ENCODE assay signal across 15 mouse cellular contexts in genomic region chr13:30137951-30138350, GRCm38 (mm10). TPM values are rescaled to one million over a fixed set of nuclear protein-coding genes. Genes with fewer than 3 reads are reported as not detected.
DNase-seq lines count a peak whose midpoint lies in the region; ATAC-seq lines count a peak whose summit lies in the region.
"Had no signal": no experiment of that assay in that cellular context is flagged by ENCODE, and none has a peak within 500 bp of the region (broad histone marks: within the 10 kb centered on the region; RNA-seq: fewer than 3 reads in every experiment).

No protein-coding gene starts in this region.

- H3K36me3 ChIP-seq in kidney, embryonic 16.5 days (ENCODE audit: insufficient read depth, low read length): no peaks in the 10 kb centered on the region
- H3K36me3 ChIP-seq: G1E; hindbrain, embryonic 13.5 days; neural tube, embryonic 12.5 days had no signal

- no peak for ATAC-seq in kidney, embryonic 16.5 days (ENCODE audit: low FRiP score, low TSS enrichment)

- peak overlapping the region; percentile 80 for H3K9ac ChIP-seq in kidney, embryonic 16.5 days (replicated peaks; ENCODE audit: low read length)
- H3K9ac ChIP-seq: hindbrain, embryonic 13.5 days; neural tube, embryonic 12.5 days had no signal

- no peaks in the 10 kb centered on the region for H3K27me3 ChIP-seq in kidney, embryonic 16.5 days (ENCODE audit: insufficient read depth, low read length)

- 74% methylated on average over 6 of the region's 6 CpGs for WGBS in kidney, embryonic 16.5 days

- H3K9me3 ChIP-seq in kidney, embryonic 16.5 days (ENCODE audit: low read length): no peaks in the 10 kb centered on the region
- H3K9me3 ChIP-seq: G1E; hindbrain, embryonic 13.5 days; neural tube, embryonic 12.5 days had no signal

- peak overlapping the region; percentile 68 for H3K4me2 ChIP-seq in kidney, embryonic 16.5 days (replicated peaks; ENCODE audit: low read depth, low read length)
- H3K4me2 ChIP-seq: hindbrain, embryonic 13.5 days had no signal

- H3K4me1 ChIP-seq in kidney, embryonic 16.5 days (ENCODE audit: insufficient read depth, low read length): peaks cover 11% of the 10 kb centered on the region; the same call in 1 of the 2 replicates
- H3K4me1 ChIP-seq: neural tube, embryonic 12.5 days had no signal

- no peak for DNase-seq in kidney, postnatal 4 days
- DNase-seq in urinary bladder, postnatal 14 days (ENCODE audit: low spot score): peak; percentile 29
- DNase-seq in urinary bladder, postnatal 10 days (ENCODE audit: low spot score): no peak
- peak; percentile 16 for DNase-seq in lung, postnatal 25 days (ENCODE audit: low spot score)
- peak; percentile 32 for DNase-seq in yolk sac, embryonic 10.5 days (ENCODE audit: low spot score)
- no peak for DNase-seq in ovary, postnatal 14 days (ENCODE audit: low spot score)
- DNase-seq in urinary bladder, adult 2 months (ENCODE audit: low spot score): no peak
- DNase-seq: adrenal gland, postnatal 36 days; gastrocnemius, postnatal 25 days; kidney, adult 2 months; midbrain, embryonic 14.5 days had no signal

- H3K4me3 ChIP-seq in kidney, embryonic 16.5 days (ENCODE audit: low read length): peak overlapping the region; percentile 68
- H3K4me3 ChIP-seq: neural tube, embryonic 12.5 days had no signal

- no peak overlapping the region for H3K27ac ChIP-seq in kidney, embryonic 16.5 days (ENCODE audit: low read length)
- H3K27ac ChIP-seq: hindbrain, embryonic 13.5 days; neural tube, embryonic 12.5 days had no signal

RNA-seq across cellular contexts. Expression of gene Mboat1, which starts 1.7 kb away (rescaled TPM):
- 30.7 and 32.4 TPM in 2 replicates for polyA plus RNA-seq in kidney, embryonic 16.5 days (2015; fragmentation: Nextera tagmentation; extraction: Ambion mirVana)
- 11.3 and 12.7 TPM in 2 replicates for polyA plus RNA-seq in urinary bladder, adult 2 months (2012; rRNA removed)
- polyA plus RNA-seq: G1E had no signal

Comparison
In these comparisons a context has a peak if more than half of its experiments do, and no peak if none do; other contexts are left out.
1. DNase-seq: peak in urinary bladder, postnatal 14 days (single experiment), lung, postnatal 25 days (single experiment) and yolk sac, embryonic 10.5 days (single experiment); none in kidney, postnatal 4 days (0 of 2), urinary bladder, postnatal 10 days (single experiment), ovary, postnatal 14 days (single experiment) and urinary bladder, adult 2 months (single experiment).